ENCODE assay signal across 10 mouse cellular contexts in genomic region chr15:3580216-3580615, GRCm38 (mm10). TPM values are rescaled to one million over a fixed set of nuclear protein-coding genes. Genes with fewer than 3 reads are reported as not detected.
DNase-seq lines count a peak whose midpoint lies in the region; ATAC-seq lines count a peak whose summit lies in the region.
"Had no signal": no experiment of that assay in that cellular context is flagged by ENCODE, and none has a peak within 500 bp of the region (broad histone marks: within the 10 kb centered on the region; RNA-seq: fewer than 3 reads in every experiment).

No protein-coding gene starts in this region.

- no peaks in the 10 kb centered on the region for H3K36me3 ChIP-seq in forebrain, embryonic 16.5 days (ENCODE audit: control insufficient read depth, insufficient read depth)
- H3K36me3 ChIP-seq in forebrain, embryonic 13.5 days (ENCODE audit: poor library complexity, severe bottlenecking), result no peaks in the 10 kb centered on the region
- H3K36me3 ChIP-seq in intestine, embryonic 14.5 days (ENCODE audit: control insufficient read depth, insufficient read depth, low read length), result no peaks in the 10 kb centered on the region; the same call in 1 of the 2 replicates

- peak; percentile 8 for ATAC-seq in forebrain, embryonic 16.5 days
- ATAC-seq in forebrain, embryonic 13.5 days, result no peak; the same call in 1 of the 2 replicates
- no peak for ATAC-seq in intestine, embryonic 14.5 days (replicated peaks; ENCODE audit: low FRiP score, low TSS enrichment, low read depth)

- H3K9me3 ChIP-seq in forebrain, embryonic 16.5 days (ENCODE audit: control insufficient read depth, low read length), result no peaks in the 10 kb centered on the region
- no peaks in the 10 kb centered on the region for H3K9me3 ChIP-seq in forebrain, embryonic 13.5 days (replicated peaks)
- no peaks in the 10 kb centered on the region for H3K9me3 ChIP-seq in intestine, embryonic 14.5 days (ENCODE audit: control insufficient read depth, low read length)

- peak; percentile 13 for DNase-seq in left cerebral cortex, postnatal 4 days
- DNase-seq in left cerebral cortex, postnatal 14 days (ENCODE audit: low spot score in 2 of 2), result no peak
- no peak for DNase-seq in intestine, embryonic 14.5 days (ENCODE audit: low spot score)
- peak; percentile 29 for DNase-seq in lung, postnatal 36 days
- no peak for DNase-seq in right cerebral cortex, adult 2 months (ENCODE audit: low spot score in 2 of 2)
- DNase-seq in layer of hippocampus, adult 9-10 months (ENCODE audit: low spot score), result no peak
- DNase-seq: right cerebral cortex, adult 18-20 months had no signal

- 84% methylated on average over 2 of the region's 2 CpGs for WGBS in forebrain, embryonic 16.5 days
- 94% methylated on average over 2 of the region's 2 CpGs for WGBS in forebrain, embryonic 13.5 days
- WGBS in intestine, embryonic 14.5 days, result 18% methylated on average over 2 of the region's 2 CpGs

- no peak overlapping the region for H3K4me3 ChIP-seq in forebrain, embryonic 16.5 days (replicated peaks; ENCODE audit: low read length)
- H3K4me3 ChIP-seq in forebrain, embryonic 13.5 days, result no peak overlapping the region
- peak overlapping the region; percentile 80 for H3K4me3 ChIP-seq in intestine, embryonic 14.5 days (ENCODE audit: low read depth, low read length)

- no peak overlapping the region for H3K27ac ChIP-seq in forebrain, embryonic 16.5 days (ENCODE audit: low read length)
- H3K27ac ChIP-seq in forebrain, embryonic 13.5 days, result no peak overlapping the region
- H3K27ac ChIP-seq in intestine, embryonic 14.5 days (ENCODE audit: low read depth), result peak overlapping the region; percentile 55
- H3K27ac ChIP-seq: hindbrain, embryonic 14.5 days had no signal

- H3K9ac ChIP-seq in forebrain, embryonic 16.5 days (replicated peaks; ENCODE audit: low read depth, low read length), result no peak overlapping the region
- H3K9ac ChIP-seq in forebrain, embryonic 13.5 days, result no peak overlapping the region
- H3K9ac ChIP-seq in intestine, embryonic 14.5 days (ENCODE audit: low read length), result no peak overlapping the region
- H3K9ac ChIP-seq: hindbrain, embryonic 14.5 days had no signal

- no peak overlapping the region for H3K4me2 ChIP-seq in forebrain, embryonic 16.5 days (ENCODE audit: low read length)
- no peak overlapping the region for H3K4me2 ChIP-seq in forebrain, embryonic 13.5 days
- H3K4me2 ChIP-seq in intestine, embryonic 14.5 days (ENCODE audit: low read length), result peak overlapping the region; percentile 64
- H3K4me2 ChIP-seq: hindbrain, embryonic 14.5 days had no signal

- H3K4me1 ChIP-seq in forebrain, embryonic 16.5 days (replicated peaks; ENCODE audit: control insufficient read depth, insufficient read depth, low read length), result peaks cover 12% of the 10 kb centered on the region
- H3K4me1 ChIP-seq in forebrain, embryonic 13.5 days, result peaks cover 8% of the 10 kb centered on the region
- H3K4me1 ChIP-seq in intestine, embryonic 14.5 days (replicated peaks; ENCODE audit: control insufficient read depth, insufficient read depth, low read length), result peaks cover 36% of the 10 kb centered on the region

- intact Hi-C loops in left cerebral cortex, postnatal 4 days (cut with DNase I), result loop anchor here (5.0 to 10.0 kb wide), 2 partner anchors 223 to 285 kb away; no protein-coding TSS in a partner anchor
- intact Hi-C loops in left cerebral cortex, postnatal 14 days (cut with DNase I), result loop anchor here (10.0 kb wide), 1 partner anchor 375 kb away; no protein-coding TSS in a partner anchor

- H3K27me3 ChIP-seq in forebrain, embryonic 16.5 days (replicated peaks; ENCODE audit: control insufficient read depth, insufficient read depth, low read length), result peaks cover 8% of the 10 kb centered on the region
- 0 out of 2 replicates have a peak, but pooled peaks cover 2% of the 10 kb centered on the region for H3K27me3 ChIP-seq in forebrain, embryonic 13.5 days
- no peaks in the 10 kb centered on the region for H3K27me3 ChIP-seq in intestine, embryonic 14.5 days (replicated peaks; ENCODE audit: control insufficient read depth, insufficient read depth, low read length)

RNA-seq across cellular contexts. Expression of gene Ghr, which starts 3.1 kb away (rescaled TPM):
- polyA plus RNA-seq in forebrain, embryonic 16.5 days (2015; fragmentation: Nextera tagmentation; extraction: Ambion mirVana), result 5.9 and 7.2 TPM in 2 replicates
- polyA plus RNA-seq in forebrain, embryonic 13.5 days (2015; fragmentation: Nextera tagmentation; extraction: Ambion mirVana), result 3.9 and 4.1 TPM in 2 replicates
- total RNA-seq in left cerebral cortex, postnatal 4 days (2021), result 10 to 100 TPM; 10.3 to 10.4 TPM
- 10 to 100 TPM; 12.4 to 12.7 TPM for total RNA-seq in left cerebral cortex, postnatal 14 days (2021)
- 114 and 115 TPM in 2 replicates for polyA plus RNA-seq in intestine, embryonic 14.5 days (2014; fragmentation: Nextera tagmentation; extraction: Ambion mirVana)

Comparison
In these comparisons a context has a peak if more than half of its experiments do, and no peak if none do; other contexts are left out.
1. DNase-seq: peak in left cerebral cortex, postnatal 4 days (single experiment) and lung, postnatal 36 days (single experiment); none in left cerebral cortex, postnatal 14 days (0 of 2), intestine, embryonic 14.5 days (single experiment), right cerebral cortex, adult 2 months (0 of 2) and layer of hippocampus, adult 9-10 months (single experiment).
2. RNA of gene Ghr, which starts 3.1 kb away (polyA plus RNA-seq): 114 to 115 TPM in intestine, embryonic 14.5 days; 5.9 to 7.2 TPM in forebrain, embryonic 16.5 days and 3.9 to 4.1 TPM in forebrain, embryonic 13.5 days; every median in the first group is over 10 times any median in the second.